Mouse (Mus musculus): ENCODE measurements around the gene Tank. TPM values are rescaled to one million over a fixed set of nuclear protein-coding genes. Genes with fewer than 3 reads are reported as not detected.

Tank gene
- polyA plus RNA-seq (2015; fragmentation: Nextera tagmentation; extraction: Ambion mirVana), result 30.9 and 34.0 TPM in 2 replicates

- Histone ChIP-seq H3K4me2 (ENCODE audit: low read depth, low read length) (0 out of 2 replicates have a peak within 1 kb of the TSS, but pooled peaks have one; percentile 8), H3K9me3 (ENCODE audit: control insufficient read depth, low read length) (no peaks in the 10 kb centered on the region), H3K27ac (ENCODE audit: low read length) (no peak within 1 kb of the TSS), H3K9ac (ENCODE audit: low read length) (no peak within 1 kb of the TSS), H3K36me3 (ENCODE audit: control insufficient read depth, insufficient read depth, low read length) (no peaks in the 10 kb centered on the region), H3K4me1 (replicated peaks; ENCODE audit: control insufficient read depth, insufficient read depth, low read length) (peaks cover 8% of the 10 kb centered on the region; the same call in 1 of the 2 replicates), H3K27me3 (ENCODE audit: control insufficient read depth, insufficient read depth, low read depth, low read length) (no peaks in the 10 kb centered on the region), H3K4me3 (ENCODE audit: low read length) (no peak within 1 kb of the TSS)
- ATAC-seq (ENCODE audit: low read depth), result no peak
- WGBS, result 82% methylated on average over 10 of the region's 10 CpGs
Observed at GRCm38 (mm10) chr2:61578433-61578832, at the start of gene Tank. Tank (plus strand) TSS chr2:61578585.

GRCm38 (mm10) chr2:61532326-61532725 is 46.1 kb upstream of the Tank start:
- no peak overlapping the region for H3K9ac ChIP-seq (ENCODE audit: low read length)
- no peaks in the 10 kb centered on the region for H3K36me3 ChIP-seq (ENCODE audit: control insufficient read depth, insufficient read depth, low read length)
- 56% methylated on average over 3 of the region's 3 CpGs for WGBS
- H3K9me3 ChIP-seq (ENCODE audit: control insufficient read depth, low read length), result no peaks in the 10 kb centered on the region
- H3K4me2 ChIP-seq (ENCODE audit: low read depth, low read length), result no peak overlapping the region
- no peak for ATAC-seq (ENCODE audit: low read depth)
- no peak overlapping the region for H3K27ac ChIP-seq (ENCODE audit: low read length)
- no peaks in the 10 kb centered on the region for H3K27me3 ChIP-seq (ENCODE audit: control insufficient read depth, insufficient read depth, low read depth, low read length)
- H3K4me1 ChIP-seq (replicated peaks; ENCODE audit: control insufficient read depth, insufficient read depth, low read length), result no peaks in the 10 kb centered on the region
- H3K4me3 ChIP-seq (ENCODE audit: low read length), result no peak overlapping the region

GRCm38 (mm10) chr2:61533131-61533530 is 45.3 kb upstream of the Tank start:
- Histone ChIP-seq H3K36me3 (ENCODE audit: control insufficient read depth, insufficient read depth, low read length) (no peaks in the 10 kb centered on the region), H3K4me3 (ENCODE audit: low read length) (no peak overlapping the region), H3K9me3 (ENCODE audit: control insufficient read depth, low read length) (no peaks in the 10 kb centered on the region), H3K27me3 (ENCODE audit: control insufficient read depth, insufficient read depth, low read depth, low read length) (no peaks in the 10 kb centered on the region), H3K4me2 (ENCODE audit: low read depth, low read length) (no peak overlapping the region), H3K9ac (ENCODE audit: low read length) (no peak overlapping the region), H3K4me1 (replicated peaks; ENCODE audit: control insufficient read depth, insufficient read depth, low read length) (no peaks in the 10 kb centered on the region), H3K27ac (ENCODE audit: low read length) (no peak overlapping the region)
- ATAC-seq (ENCODE audit: low read depth), result no peak
- 47% methylated on average over 2 of the region's 2 CpGs for WGBS

GRCm38 (mm10) chr2:61536901-61537300 is 41.5 kb upstream of the Tank start:
- Histone ChIP-seq H3K4me2 (ENCODE audit: low read depth, low read length) (no peak overlapping the region), H3K4me1 (replicated peaks; ENCODE audit: control insufficient read depth, insufficient read depth, low read length) (no peaks in the 10 kb centered on the region), H3K4me3 (ENCODE audit: low read length) (no peak overlapping the region), H3K9ac (ENCODE audit: low read length) (no peak overlapping the region), H3K36me3 (ENCODE audit: control insufficient read depth, insufficient read depth, low read length) (no peaks in the 10 kb centered on the region), H3K27ac (ENCODE audit: low read length) (no peak overlapping the region), H3K9me3 (ENCODE audit: control insufficient read depth, low read length) (no peaks in the 10 kb centered on the region), H3K27me3 (ENCODE audit: control insufficient read depth, insufficient read depth, low read depth, low read length) (no peaks in the 10 kb centered on the region)
- 83% methylated on average over 2 of the region's 2 CpGs for WGBS
- no peak for ATAC-seq (ENCODE audit: low read depth)

GRCm38 (mm10) chr2:61539378-61539777 is 39.0 kb upstream of the Tank start:
- Histone ChIP-seq H3K27ac (ENCODE audit: low read length) (no peak overlapping the region), H3K4me3 (ENCODE audit: low read length) (no peak overlapping the region), H3K4me2 (ENCODE audit: low read depth, low read length) (no peak overlapping the region), H3K4me1 (replicated peaks; ENCODE audit: control insufficient read depth, insufficient read depth, low read length) (no peaks in the 10 kb centered on the region), H3K9ac (ENCODE audit: low read length) (no peak overlapping the region), H3K9me3 (ENCODE audit: control insufficient read depth, low read length) (no peaks in the 10 kb centered on the region), H3K27me3 (ENCODE audit: control insufficient read depth, insufficient read depth, low read depth, low read length) (no peaks in the 10 kb centered on the region), H3K36me3 (ENCODE audit: control insufficient read depth, insufficient read depth, low read length) (no peaks in the 10 kb centered on the region)
- WGBS, result 18% methylated on average over 2 of the region's 2 CpGs
- ATAC-seq (ENCODE audit: low read depth), result no peak

GRCm38 (mm10) chr2:61542426-61542825 is 36.0 kb upstream of the Tank start:
- Histone ChIP-seq H3K4me2 (ENCODE audit: low read depth, low read length) (no peak overlapping the region), H3K4me1 (replicated peaks; ENCODE audit: control insufficient read depth, insufficient read depth, low read length) (no peaks in the 10 kb centered on the region), H3K27ac (ENCODE audit: low read length) (no peak overlapping the region), H3K9ac (ENCODE audit: low read length) (no peak overlapping the region), H3K27me3 (ENCODE audit: control insufficient read depth, insufficient read depth, low read depth, low read length) (no peaks in the 10 kb centered on the region), H3K36me3 (ENCODE audit: control insufficient read depth, insufficient read depth, low read length) (no peaks in the 10 kb centered on the region), H3K4me3 (ENCODE audit: low read length) (no peak overlapping the region), H3K9me3 (ENCODE audit: control insufficient read depth, low read length) (no peaks in the 10 kb centered on the region)
- ATAC-seq (ENCODE audit: low read depth), result no peak
- WGBS, result 77% methylated on average over 2 of the region's 2 CpGs

GRCm38 (mm10) chr2:61545666-61546065 is 32.7 kb upstream of the Tank start:
- no peak overlapping the region for H3K9ac ChIP-seq (ENCODE audit: low read length)
- no peaks in the 10 kb centered on the region for H3K27me3 ChIP-seq (ENCODE audit: control insufficient read depth, insufficient read depth, low read depth, low read length)
- ATAC-seq (ENCODE audit: low read depth), result no peak
- 63% methylated on average over 3 of the region's 3 CpGs for WGBS
- no peaks in the 10 kb centered on the region for H3K36me3 ChIP-seq (ENCODE audit: control insufficient read depth, insufficient read depth, low read length)
- no peak overlapping the region for H3K4me3 ChIP-seq (ENCODE audit: low read length)
- H3K4me2 ChIP-seq (ENCODE audit: low read depth, low read length), result no peak overlapping the region
- no peaks in the 10 kb centered on the region for H3K4me1 ChIP-seq (replicated peaks; ENCODE audit: control insufficient read depth, insufficient read depth, low read length)
- no peaks in the 10 kb centered on the region for H3K9me3 ChIP-seq (ENCODE audit: control insufficient read depth, low read length)
- no peak overlapping the region for H3K27ac ChIP-seq (ENCODE audit: low read length)

- Histone ChIP-seq H3K4me3 (ENCODE audit: low read length) (no peak overlapping the region), H3K9ac (ENCODE audit: low read length) (no peak overlapping the region), H3K4me1 (replicated peaks; ENCODE audit: control insufficient read depth, insufficient read depth, low read length) (no peaks in the 10 kb centered on the region), H3K27ac (ENCODE audit: low read length) (no peak overlapping the region), H3K9me3 (ENCODE audit: control insufficient read depth, low read length) (no peaks in the 10 kb centered on the region), H3K27me3 (ENCODE audit: control insufficient read depth, insufficient read depth, low read depth, low read length) (no peaks in the 10 kb centered on the region), H3K4me2 (ENCODE audit: low read depth, low read length) (no peak overlapping the region), H3K36me3 (ENCODE audit: control insufficient read depth, insufficient read depth, low read length) (no peaks in the 10 kb centered on the region)
- no peak for ATAC-seq (ENCODE audit: low read depth)
- WGBS, result 52% methylated on average over 2 of the region's 2 CpGs
Observed at GRCm38 (mm10) chr2:61548021-61548420, 30.4 kb upstream of the Tank start.

- Histone ChIP-seq H3K27ac (ENCODE audit: low read length) (no peak overlapping the region), H3K4me1 (replicated peaks; ENCODE audit: control insufficient read depth, insufficient read depth, low read length) (no peaks in the 10 kb centered on the region), H3K27me3 (ENCODE audit: control insufficient read depth, insufficient read depth, low read depth, low read length) (no peaks in the 10 kb centered on the region), H3K9me3 (ENCODE audit: control insufficient read depth, low read length) (no peaks in the 10 kb centered on the region), H3K36me3 (ENCODE audit: control insufficient read depth, insufficient read depth, low read length) (no peaks in the 10 kb centered on the region), H3K9ac (ENCODE audit: low read length) (no peak overlapping the region), H3K4me2 (ENCODE audit: low read depth, low read length) (no peak overlapping the region), H3K4me3 (ENCODE audit: low read length) (no peak overlapping the region)
- no peak for ATAC-seq (ENCODE audit: low read depth)
- WGBS, result 60% methylated on average over 5 of the region's 5 CpGs
Observed at GRCm38 (mm10) chr2:61551680-61552079, 26.7 kb upstream of the Tank start.

GRCm38 (mm10) chr2:61555367-61555766 is 23.0 kb upstream of the Tank start:
- Histone ChIP-seq H3K4me2 (ENCODE audit: low read depth, low read length) (no peak overlapping the region), H3K4me1 (replicated peaks; ENCODE audit: control insufficient read depth, insufficient read depth, low read length) (no peaks in the 10 kb centered on the region), H3K36me3 (ENCODE audit: control insufficient read depth, insufficient read depth, low read length) (no peaks in the 10 kb centered on the region), H3K27ac (ENCODE audit: low read length) (no peak overlapping the region), H3K27me3 (ENCODE audit: control insufficient read depth, insufficient read depth, low read depth, low read length) (no peaks in the 10 kb centered on the region), H3K9ac (ENCODE audit: low read length) (no peak overlapping the region), H3K4me3 (ENCODE audit: low read length) (no peak overlapping the region), H3K9me3 (ENCODE audit: control insufficient read depth, low read length) (no peaks in the 10 kb centered on the region)
- no peak for ATAC-seq (ENCODE audit: low read depth)
- WGBS, result 85% methylated on average over 7 of the region's 7 CpGs

Measured in lung, embryonic 16.5 days (tissue).